Mouse (Mus musculus) liver (tissue): Measurements from ENCODE around the gene Dnlz.
A peak's percentile ranks its signal among the peaks of the same experiment; 100 is the strongest.
"Not testable (repeated sequence)": the region's sequence is repeated elsewhere in the genome, so short reads cannot be mapped to it uniquely, and the experiment has no call there.

ENCODE experiments used
- DNase-seq: peaks from one replicate; pipeline ENCODE4 v3.0.0-alpha.2; 2020; ENCODE audit warnings: mixed read lengths

Dnlz gene

GRCm38 (mm10) chr2:26351358-26352290 lies at the start of gene Dnlz:
Gene Dnlz (minus strand): TSS chr2:26352110.
- DNase-seq, result peak; percentile 91

- DNase-seq, result peak; percentile 39
These were observed 49.1 kb upstream of the Dnlz start for GRCm38 (mm10) chr2:26401023-26401422.

GRCm38 (mm10) chr2:26400296-26400695 lies 48.4 kb upstream of the Dnlz start:
- no peak for DNase-seq

DNA sequence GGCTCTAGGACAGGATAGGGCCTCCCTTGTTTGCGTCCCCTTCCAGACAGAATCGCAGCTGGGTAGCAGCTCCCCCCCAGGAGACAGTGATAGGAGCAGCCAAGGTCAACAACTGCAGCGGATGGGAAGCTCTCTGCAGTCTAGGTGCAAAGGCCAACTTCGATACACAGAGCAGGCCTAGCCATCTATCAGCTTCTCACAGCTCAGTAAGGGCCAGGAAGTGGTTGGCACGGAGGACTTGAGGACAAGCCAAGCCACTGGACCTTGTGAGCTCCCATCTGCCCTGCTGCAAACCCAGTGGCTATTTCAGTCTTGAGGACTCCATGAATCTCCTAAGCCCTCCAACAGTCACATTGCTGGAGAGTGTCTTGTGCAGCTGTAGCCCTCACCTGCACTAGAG lies 47.7 kb upstream of the Dnlz start:
- DNase-seq, result no peak

DNA sequence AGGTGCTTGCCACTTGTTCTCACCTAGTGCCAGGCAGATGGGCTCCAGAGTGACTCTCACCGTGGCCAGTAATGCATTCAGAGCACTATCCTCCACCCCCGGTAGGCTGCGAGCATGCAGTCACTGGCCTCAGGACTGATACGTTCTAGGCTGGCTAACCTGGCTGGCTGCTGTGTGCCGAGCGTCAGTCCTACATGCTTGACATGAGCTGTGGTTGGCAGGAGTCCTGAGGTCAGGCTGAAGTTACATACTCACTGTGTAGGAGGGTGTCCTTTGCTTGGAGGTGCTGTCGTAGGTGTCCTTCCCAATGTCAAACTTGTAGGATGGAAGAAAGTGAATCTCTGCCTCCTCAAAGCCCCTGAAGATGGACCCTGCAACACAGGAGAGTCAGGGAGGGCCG lies 47.1 kb upstream of the Dnlz start:
- no peak for DNase-seq

GRCm38 (mm10) chr2:26391617-26392016 lies 39.7 kb upstream of the Dnlz start:
- no peak for DNase-seq

DNA sequence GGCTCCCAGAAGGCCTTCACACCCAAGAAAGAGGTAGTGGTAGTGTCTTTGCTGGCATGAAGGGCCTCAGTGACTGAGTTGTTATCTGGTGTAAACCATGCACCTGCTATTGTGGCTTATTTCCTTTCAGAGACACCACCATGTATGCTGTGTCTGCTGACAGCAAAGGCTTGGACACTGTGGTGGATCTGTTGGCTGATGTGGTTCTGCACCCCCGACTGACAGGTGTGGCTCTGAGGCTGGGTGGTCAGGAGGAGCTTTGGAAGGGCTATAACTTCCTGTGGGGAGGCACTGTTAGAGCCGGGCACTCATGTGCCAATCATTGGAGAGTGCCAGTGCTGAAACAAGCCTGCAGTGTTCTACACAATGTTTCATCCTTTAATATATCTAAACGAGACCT lies 39.0 kb upstream of the Dnlz start:
- DNase-seq, result no peak

GRCm38 (mm10) chr2:26389154-26389690 lies 37.3 kb upstream of the Dnlz start, which contains the start of the genes Entr1 and Pmpca:
Gene Entr1 (minus strand): TSS chr2:26389316.
Gene Pmpca (plus strand): TSS chr2:26389339.
- DNase-seq, result peak; percentile 87

DNA sequence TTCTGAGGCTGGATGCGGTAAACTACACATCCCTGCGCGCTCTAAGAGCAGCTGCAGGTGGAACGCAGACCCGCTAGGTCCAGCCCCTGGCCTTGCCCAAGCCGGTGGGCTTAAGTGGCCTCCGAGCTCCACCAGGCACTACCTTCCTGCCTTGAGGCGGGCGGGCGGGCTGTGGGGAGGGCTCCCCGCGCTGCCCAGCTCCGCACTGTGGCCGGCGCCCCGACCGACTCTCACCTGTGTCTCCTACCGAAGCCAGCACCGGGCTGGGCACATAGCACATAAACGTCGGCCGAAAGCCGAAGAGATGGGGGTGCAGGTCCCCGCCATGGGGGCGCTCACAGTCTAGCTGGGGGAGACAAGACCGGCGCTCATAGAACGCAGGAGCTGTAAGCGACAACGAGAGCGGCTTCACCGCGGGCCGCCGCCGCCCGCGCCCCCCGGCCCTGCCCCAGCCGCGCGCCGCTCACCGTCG lies 36.8 kb upstream of the Dnlz start:
- no peak for DNase-seq

GRCm38 (mm10) chr2:26387713-26388112 lies 35.8 kb upstream of the Dnlz start:
- no peak for DNase-seq

DNA sequence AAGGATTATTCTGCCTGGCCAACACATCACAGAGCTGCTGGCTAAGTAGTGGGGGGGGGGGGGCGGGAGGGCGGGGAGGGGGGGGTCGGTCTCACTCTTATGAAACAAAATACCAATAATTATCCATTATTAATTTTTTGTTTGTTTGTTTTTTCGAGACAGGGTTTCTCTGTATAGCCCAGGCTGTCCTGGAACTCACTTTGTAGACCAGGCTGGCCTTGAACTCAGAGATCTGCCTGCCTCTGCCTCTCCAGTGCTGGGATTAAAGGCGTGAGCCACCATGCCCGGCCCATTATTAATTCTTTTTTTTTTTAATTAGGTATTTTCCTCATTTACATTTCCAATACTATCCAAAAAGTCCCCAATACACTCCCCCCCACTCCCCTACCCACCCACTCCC lies 29.0 kb upstream of the Dnlz start:
- not testable (repeated sequence) for DNase-seq

DNA sequence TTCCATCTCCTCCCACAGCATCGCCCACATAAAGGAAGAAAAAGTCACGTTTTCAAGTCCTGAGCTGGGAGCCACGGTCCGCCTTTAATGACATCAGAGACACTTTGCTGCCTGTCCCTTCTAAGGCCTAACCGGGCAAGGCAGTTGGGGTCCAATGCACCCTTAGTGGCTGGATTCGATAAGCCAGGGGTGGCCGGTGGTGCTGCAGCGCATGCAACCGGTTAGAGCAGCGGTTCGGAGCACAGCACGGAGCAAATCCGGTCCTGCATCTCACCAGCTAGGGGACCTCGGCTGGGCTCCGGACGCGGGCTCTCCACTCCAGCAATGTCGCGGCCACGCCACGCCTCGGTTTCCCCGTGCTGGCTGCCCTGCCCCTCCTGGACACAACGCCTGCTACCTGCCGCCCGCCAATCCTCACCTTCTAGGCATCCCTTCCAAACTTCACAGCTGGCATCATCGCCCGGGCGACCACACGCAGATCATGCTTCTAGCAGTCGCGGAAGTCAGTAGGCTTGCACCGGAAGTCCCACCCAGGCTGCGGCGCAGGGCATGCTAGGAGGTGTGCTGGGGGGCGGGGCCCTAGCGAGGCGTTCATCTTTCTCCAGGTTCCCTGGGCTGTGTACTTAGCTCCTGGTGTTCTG lies 28.3 kb upstream of the Dnlz start, which contains the start of gene Snapc4:
Gene Snapc4 (minus strand): TSS at position 523 of the 641 bp plus-strand sequence.
- DNase-seq, result peak; percentile 88

- no peak for DNase-seq
These were observed 20.5 kb upstream of the Dnlz start for GRCm38 (mm10) chr2:26372396-26372795.

GRCm38 (mm10) chr2:26368572-26368971 lies 16.7 kb upstream of the Dnlz start:
- no peak for DNase-seq

GRCm38 (mm10) chr2:26367911-26368310 lies 16.0 kb upstream of the Dnlz start:
- DNase-seq, result no peak

DNA sequence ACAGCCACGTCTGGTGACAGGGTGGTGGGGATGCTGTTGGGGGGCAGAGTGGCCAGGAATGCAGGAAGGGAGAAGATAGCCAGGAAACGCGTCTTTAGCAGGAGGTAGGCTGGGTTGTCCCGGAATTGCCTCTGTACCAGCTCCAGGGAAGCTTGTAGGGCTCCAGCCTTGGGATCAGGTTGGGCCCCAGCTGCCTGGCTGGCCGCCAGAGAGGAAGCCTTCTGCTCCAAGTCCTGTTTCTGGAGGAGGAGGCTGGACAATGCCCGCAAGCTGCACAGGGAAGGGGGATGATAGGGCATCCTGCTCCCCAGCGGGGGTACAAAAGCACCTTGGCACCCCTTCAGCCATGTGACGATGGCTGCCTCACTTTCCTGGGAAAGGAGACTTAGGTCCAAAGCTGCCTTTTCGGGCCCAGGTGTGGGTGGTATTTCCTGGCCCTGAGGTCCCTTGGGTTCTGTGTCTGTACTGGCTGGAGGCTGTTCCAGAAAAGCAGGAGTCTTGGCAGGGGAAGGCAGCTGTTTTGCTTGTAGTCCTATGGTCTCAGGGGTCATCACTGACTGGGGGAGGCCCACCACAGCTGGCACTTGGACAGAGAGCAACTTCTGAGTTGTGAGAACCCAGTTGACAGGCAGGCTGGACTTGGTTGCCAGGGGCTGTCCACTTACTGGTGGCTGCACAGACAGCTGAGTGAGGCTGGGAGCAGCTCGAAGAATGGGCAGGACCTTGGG lies 13.0 kb upstream of the Dnlz start:
- DNase-seq, result no peak

DNA sequence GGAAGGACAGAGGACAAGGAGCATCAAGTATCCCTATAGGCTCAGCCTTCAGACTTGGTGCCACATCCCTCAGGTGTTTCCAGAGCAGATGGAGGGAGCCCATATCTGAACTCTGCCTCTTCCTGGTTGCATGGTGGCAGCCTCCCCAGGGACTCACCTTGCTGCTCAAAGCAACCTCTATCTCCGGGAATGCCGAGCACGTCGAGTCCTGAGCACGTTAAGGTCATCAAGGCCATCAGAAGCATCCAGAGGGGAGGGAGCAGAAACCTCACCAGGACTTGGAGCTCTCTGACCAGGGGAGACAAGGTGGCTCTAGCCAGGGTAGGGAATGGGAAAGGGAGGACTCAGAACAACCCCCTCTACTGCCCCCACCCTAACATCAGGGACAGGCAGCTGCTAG lies 11.6 kb upstream of the Dnlz start:
- DNase-seq, result no peak

- DNase-seq, result no peak
These were observed 11.1 kb upstream of the Dnlz start for GRCm38 (mm10) chr2:26362991-26363390.

GRCm38 (mm10) chr2:26360772-26361171 lies 8.9 kb upstream of the Dnlz start, which contains the start of gene Card9:
Gene Card9 (minus strand): TSS chr2:26360918.
- DNase-seq, result peak; percentile 31

DNA sequence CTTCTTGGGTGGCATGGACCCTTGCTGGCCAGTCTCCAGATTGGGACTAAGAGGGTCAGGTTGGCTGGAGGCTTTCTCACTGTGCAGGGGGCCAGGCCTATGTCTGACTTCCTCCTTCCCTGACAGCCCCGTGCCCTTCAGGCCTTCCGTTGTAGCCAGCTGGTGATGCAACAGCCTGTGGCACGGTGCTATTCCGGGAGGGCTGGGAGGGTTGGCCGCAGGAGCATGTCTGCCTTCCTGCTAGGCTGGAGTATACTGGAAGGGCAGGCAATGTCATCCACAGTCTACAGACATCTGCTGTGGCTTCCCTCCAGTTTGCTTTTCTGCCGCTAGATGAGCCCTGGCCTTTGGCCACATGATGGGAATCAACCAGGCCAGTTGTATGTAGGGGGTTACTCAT lies 8.1 kb upstream of the Dnlz start:
- peak; percentile 36 for DNase-seq

GRCm38 (mm10) chr2:26358667-26359320 lies 6.9 kb upstream of the Dnlz start:
- DNase-seq, result no peak

GRCm38 (mm10) chr2:26357484-26357883 lies 5.6 kb upstream of the Dnlz start:
- no peak for DNase-seq
